Mouse (Mus musculus): ENCODE results near the gene Gm17416.
A peak's percentile ranks its signal among the peaks of the same experiment; 100 is the strongest.

GRCm38 (mm10) chr2:152615563-152615962, 46.4 kb downstream of the Gm17416 start:
- TF ChIP-seq CTCF (IDR thresholded peaks at IDR 0.05; ENCODE audit: low read depth, low read length) = peak; percentile 70
- TF ChIP-seq TAL1 (conservative IDR thresholded peaks at IDR 0.05; ENCODE audit: low read depth, low read length) = no peak
- no peak for TF ChIP-seq GATA2 (IDR thresholded peaks at IDR 0.05; ENCODE audit: borderline replicate concordance, low read depth, low read length)

All from G1E (cell line).